Mouse (Mus musculus): Measurements from ENCODE around the gene Gpc6. TPM values are rescaled to one million over a fixed set of nuclear protein-coding genes. Genes with fewer than 3 reads are reported as not detected.

Gpc6 gene
- polyA plus RNA-seq, 1 experiment from 2014 or later = 37.6 TPM

DNA sequence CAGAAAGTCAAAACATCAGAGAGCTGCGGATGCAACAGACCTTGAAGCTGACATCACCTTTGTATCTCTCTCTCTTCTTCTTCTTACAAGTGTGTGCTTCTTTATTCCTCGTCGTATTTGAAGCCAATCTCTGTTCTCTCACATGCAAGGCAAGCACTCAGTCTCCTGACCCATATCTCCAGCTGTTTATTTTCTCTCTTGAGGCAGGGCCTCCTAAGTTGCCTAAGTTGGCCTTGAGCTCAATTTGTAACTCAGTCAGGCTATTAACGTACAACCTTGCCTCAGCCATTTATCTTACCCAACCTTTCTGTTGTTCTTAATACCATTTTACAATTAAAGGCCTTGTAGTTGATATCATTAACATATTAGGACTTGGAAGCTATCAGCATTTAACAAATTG, 637.0 kb downstream of the Gpc6 start:
- Histone ChIP-seq H3K36me3 (no peaks in the 10 kb centered on the region), H3K27ac (no peak overlapping the region), H3K4me2 (replicated peaks) (no peak overlapping the region), H3K9me3 (no peaks in the 10 kb centered on the region), H3K4me1 (replicated peaks) (no peaks in the 10 kb centered on the region), H3K9ac (no peak overlapping the region), H3K27me3 (replicated peaks) (no peaks in the 10 kb centered on the region), H3K4me3 (replicated peaks) (no peak overlapping the region)
- 84% methylated on average over 4 of the region's 4 CpGs for WGBS
- ATAC-seq = no peak

DNA sequence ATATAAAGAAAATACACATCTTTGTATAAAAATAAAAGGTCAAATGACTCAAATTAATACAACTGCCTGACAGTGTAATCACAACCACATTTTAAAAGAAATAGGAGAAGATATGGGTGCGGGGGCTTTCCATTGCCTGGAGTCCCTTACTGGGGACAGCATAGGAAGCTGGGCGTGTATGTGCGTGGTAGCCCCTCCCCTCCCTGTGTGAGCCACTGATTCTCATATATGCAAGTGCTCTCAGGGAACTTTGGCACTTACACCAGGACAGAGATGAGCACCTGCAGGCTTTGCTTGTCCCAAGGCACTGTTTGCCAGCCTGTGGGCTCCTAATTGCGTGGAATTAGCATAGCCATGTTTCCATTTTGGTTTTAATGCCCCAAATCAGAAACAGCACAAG, 644.2 kb downstream of the Gpc6 start:
- WGBS = 90% methylated on average over 4 of the region's 4 CpGs
- H3K27ac ChIP-seq = no peak overlapping the region
- no peaks in the 10 kb centered on the region for H3K27me3 ChIP-seq (replicated peaks)
- H3K9ac ChIP-seq = no peak overlapping the region
- no peaks in the 10 kb centered on the region for H3K9me3 ChIP-seq
- no peaks in the 10 kb centered on the region for H3K4me1 ChIP-seq (replicated peaks)
- H3K4me2 ChIP-seq (replicated peaks) = no peak overlapping the region
- no peak for ATAC-seq
- H3K36me3 ChIP-seq = no peaks in the 10 kb centered on the region
- no peak overlapping the region for H3K4me3 ChIP-seq (replicated peaks)

DNA sequence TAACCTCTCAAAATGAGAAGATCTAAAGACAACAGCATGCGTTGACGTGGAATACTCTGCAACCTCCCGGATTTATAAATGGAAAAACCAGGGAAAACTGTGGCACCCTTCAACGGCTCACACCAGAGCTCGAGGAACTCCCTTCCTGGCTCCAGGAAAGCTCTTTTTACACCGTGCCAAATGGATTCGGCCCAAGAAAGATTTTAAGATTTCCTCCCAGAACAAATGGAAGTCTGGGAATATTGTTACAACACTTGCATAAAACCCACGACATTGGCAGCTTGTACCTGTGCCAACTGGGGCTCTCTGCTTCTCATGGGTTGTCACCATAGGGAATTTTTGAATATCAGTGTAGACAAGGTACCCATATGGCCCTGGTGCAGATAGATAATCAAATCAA, 647.1 kb downstream of the Gpc6 start:
- Histone ChIP-seq H3K36me3 (no peaks in the 10 kb centered on the region), H3K9ac (no peak overlapping the region), H3K27ac (no peak overlapping the region), H3K9me3 (no peaks in the 10 kb centered on the region), H3K4me2 (replicated peaks) (no peak overlapping the region), H3K4me1 (replicated peaks) (no peaks in the 10 kb centered on the region), H3K27me3 (replicated peaks) (no peaks in the 10 kb centered on the region), H3K4me3 (replicated peaks) (no peak overlapping the region)
- 64% methylated on average over 8 of the region's 8 CpGs for WGBS
- no peak for ATAC-seq

DNA sequence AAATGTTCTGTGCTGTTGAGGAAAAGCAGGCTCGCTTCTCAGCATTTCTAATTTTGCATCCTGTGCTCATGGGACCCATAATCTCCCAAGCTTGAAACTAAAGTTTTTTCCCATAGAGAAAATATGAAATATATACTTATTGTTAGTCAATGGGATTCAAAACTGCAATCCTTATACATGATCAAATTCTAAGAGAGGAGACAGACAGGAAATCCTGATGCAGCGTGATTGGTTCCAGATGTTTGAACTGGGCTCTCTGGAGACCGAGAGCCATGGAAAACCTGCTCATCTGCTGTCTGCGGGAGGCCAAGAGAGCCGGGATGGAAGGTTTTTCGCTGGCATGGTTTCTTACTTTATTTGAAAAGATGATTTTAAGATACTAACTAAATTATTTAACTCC, 649.1 kb downstream of the Gpc6 start:
- Histone ChIP-seq H3K27me3 (replicated peaks) (no peaks in the 10 kb centered on the region), H3K4me1 (replicated peaks) (no peaks in the 10 kb centered on the region), H3K4me3 (replicated peaks) (no peak overlapping the region), H3K36me3 (no peaks in the 10 kb centered on the region), H3K9ac (no peak overlapping the region), H3K4me2 (replicated peaks) (no peak overlapping the region), H3K27ac (no peak overlapping the region), H3K9me3 (no peaks in the 10 kb centered on the region)
- WGBS = 83% methylated on average over 6 of the region's 6 CpGs
- no peak for ATAC-seq

DNA sequence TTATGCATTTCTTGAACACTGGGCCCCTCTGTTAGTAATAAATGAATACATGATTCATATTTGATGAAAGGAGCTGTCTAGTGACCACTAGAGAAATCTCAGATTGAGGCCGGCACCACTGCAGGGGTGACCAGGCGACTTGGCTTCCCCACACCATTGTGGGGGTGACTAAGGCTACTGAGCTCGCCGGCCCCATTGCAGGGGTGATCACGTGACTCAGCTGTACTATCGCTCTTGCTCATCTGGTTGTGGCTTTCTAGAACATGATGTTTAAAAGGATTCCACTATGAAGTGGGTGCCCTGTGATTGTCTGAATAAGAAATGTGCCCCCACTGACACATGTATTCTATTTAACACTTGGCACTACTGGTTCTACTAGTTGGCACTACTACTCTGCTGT, 656.6 kb downstream of the Gpc6 start:
- H3K36me3 ChIP-seq = no peaks in the 10 kb centered on the region
- H3K9me3 ChIP-seq = no peaks in the 10 kb centered on the region
- H3K27ac ChIP-seq = no peak overlapping the region
- no peak overlapping the region for H3K9ac ChIP-seq
- H3K4me3 ChIP-seq (replicated peaks) = no peak overlapping the region
- WGBS = 95% methylated on average over 6 of the region's 6 CpGs
- no peak for ATAC-seq
- H3K4me1 ChIP-seq (replicated peaks) = no peaks in the 10 kb centered on the region
- no peaks in the 10 kb centered on the region for H3K27me3 ChIP-seq (replicated peaks)
- H3K4me2 ChIP-seq (replicated peaks) = no peak overlapping the region

DNA sequence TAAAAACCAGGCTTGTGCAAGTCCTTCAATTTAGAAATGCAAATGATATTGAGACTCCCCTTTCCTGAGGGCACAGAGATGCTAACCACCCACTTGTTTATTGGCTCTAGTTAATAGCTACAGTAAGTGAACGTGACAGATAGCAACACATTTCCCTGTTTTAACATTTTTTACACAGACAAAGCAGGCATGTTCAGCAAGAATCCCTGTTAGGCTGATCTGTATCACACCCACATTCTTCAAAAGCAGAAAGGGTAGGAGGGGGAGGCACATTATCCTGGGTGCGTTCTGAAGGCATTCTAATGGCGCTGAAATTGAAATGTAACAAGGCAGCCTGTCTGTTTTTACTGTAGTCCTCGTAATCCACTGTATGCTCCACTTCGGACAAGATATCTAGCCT, 674.6 kb downstream of the Gpc6 start:
- no peaks in the 10 kb centered on the region for H3K27me3 ChIP-seq (replicated peaks)
- H3K27ac ChIP-seq = no peak overlapping the region
- no peak overlapping the region for H3K9ac ChIP-seq
- no peak overlapping the region for H3K4me3 ChIP-seq (replicated peaks)
- H3K9me3 ChIP-seq = no peaks in the 10 kb centered on the region
- 69% methylated on average over 5 of the region's 5 CpGs for WGBS
- no peak overlapping the region for H3K4me2 ChIP-seq (replicated peaks)
- no peaks in the 10 kb centered on the region for H3K36me3 ChIP-seq
- no peaks in the 10 kb centered on the region for H3K4me1 ChIP-seq (replicated peaks)
- ATAC-seq = no peak

DNA sequence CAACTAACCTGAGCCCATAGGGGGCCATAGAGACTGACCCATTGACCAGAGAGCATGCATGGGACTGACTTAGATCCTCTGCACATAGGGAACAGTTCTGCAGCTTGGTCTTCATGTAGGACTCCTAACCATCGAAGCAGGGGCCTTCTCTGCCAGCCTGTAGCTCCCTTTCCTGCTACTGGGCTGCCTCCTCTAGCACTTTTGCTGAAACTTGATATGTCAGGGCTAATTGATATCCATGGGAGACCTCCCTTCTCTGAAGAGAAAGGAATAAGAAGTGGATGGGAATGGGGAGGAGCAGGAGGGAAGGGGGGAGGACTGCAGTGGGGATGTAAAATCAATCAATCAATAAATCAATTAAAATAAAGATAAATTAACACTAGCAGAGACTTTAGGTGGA, 678.7 kb downstream of the Gpc6 start:
- H3K4me1 ChIP-seq (replicated peaks) = no peaks in the 10 kb centered on the region
- no peak overlapping the region for H3K4me2 ChIP-seq (replicated peaks)
- no peaks in the 10 kb centered on the region for H3K27me3 ChIP-seq (replicated peaks)
- no peak for ATAC-seq
- H3K9ac ChIP-seq = no peak overlapping the region
- H3K36me3 ChIP-seq = no peaks in the 10 kb centered on the region
- H3K9me3 ChIP-seq = no peaks in the 10 kb centered on the region
- 68% methylated on average over 1 of the region's 1 CpGs for WGBS
- no peak overlapping the region for H3K27ac ChIP-seq
- H3K4me3 ChIP-seq (replicated peaks) = no peak overlapping the region

DNA sequence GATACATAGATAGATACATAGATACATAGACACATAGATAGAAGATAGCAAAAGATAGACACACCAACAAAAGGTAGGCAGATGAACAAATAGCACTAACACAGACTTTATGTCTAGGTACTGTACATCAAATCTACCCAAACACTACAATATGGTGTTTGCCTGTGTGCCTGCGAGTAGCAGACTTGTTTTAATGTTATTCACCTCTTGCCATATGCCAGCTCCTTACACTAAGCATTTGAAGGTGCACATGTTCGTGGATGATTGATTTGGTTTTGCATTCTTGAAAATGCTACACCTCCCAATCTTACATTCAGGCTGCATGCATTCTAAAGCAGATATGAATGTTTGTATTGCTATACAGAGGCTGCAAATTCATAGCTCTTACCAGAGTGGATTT, 680.6 kb downstream of the Gpc6 start:
- no peaks in the 10 kb centered on the region for H3K9me3 ChIP-seq
- H3K4me1 ChIP-seq (replicated peaks) = no peaks in the 10 kb centered on the region
- no peak overlapping the region for H3K4me2 ChIP-seq (replicated peaks)
- H3K9ac ChIP-seq = no peak overlapping the region
- H3K4me3 ChIP-seq (replicated peaks) = no peak overlapping the region
- ATAC-seq = no peak
- H3K36me3 ChIP-seq = no peaks in the 10 kb centered on the region
- no peak overlapping the region for H3K27ac ChIP-seq
- WGBS = 74% methylated on average over 2 of the region's 2 CpGs
- H3K27me3 ChIP-seq (replicated peaks) = no peaks in the 10 kb centered on the region

DNA sequence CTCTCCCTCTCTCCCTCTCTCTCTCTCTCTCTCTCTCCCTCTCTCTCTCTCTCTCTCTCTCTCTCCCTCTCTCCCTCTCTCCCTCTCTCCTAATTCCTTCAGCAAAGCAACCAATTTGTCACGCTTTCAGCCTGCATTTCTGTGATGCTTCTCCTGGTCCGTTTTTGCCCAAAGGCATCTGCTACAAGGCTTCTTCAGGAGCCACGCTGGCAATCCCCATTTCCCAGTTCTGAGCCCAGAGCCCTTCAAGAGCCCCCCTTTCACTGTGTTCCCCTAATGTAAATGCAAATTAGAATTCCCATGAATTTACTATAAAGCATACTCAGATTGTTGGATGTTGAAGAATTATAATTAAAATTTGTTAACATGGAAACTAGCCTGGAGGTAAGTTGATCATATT, 686.0 kb downstream of the Gpc6 start:
- 86% methylated on average over 3 of the region's 3 CpGs for WGBS
- Histone ChIP-seq H3K9ac (no peak overlapping the region), H3K4me2 (replicated peaks) (no peak overlapping the region), H3K27me3 (replicated peaks) (no peaks in the 10 kb centered on the region), H3K4me3 (replicated peaks) (no peak overlapping the region), H3K27ac (no peak overlapping the region), H3K36me3 (no peaks in the 10 kb centered on the region), H3K9me3 (no peaks in the 10 kb centered on the region), H3K4me1 (replicated peaks) (no peaks in the 10 kb centered on the region)
- ATAC-seq = no peak

DNA sequence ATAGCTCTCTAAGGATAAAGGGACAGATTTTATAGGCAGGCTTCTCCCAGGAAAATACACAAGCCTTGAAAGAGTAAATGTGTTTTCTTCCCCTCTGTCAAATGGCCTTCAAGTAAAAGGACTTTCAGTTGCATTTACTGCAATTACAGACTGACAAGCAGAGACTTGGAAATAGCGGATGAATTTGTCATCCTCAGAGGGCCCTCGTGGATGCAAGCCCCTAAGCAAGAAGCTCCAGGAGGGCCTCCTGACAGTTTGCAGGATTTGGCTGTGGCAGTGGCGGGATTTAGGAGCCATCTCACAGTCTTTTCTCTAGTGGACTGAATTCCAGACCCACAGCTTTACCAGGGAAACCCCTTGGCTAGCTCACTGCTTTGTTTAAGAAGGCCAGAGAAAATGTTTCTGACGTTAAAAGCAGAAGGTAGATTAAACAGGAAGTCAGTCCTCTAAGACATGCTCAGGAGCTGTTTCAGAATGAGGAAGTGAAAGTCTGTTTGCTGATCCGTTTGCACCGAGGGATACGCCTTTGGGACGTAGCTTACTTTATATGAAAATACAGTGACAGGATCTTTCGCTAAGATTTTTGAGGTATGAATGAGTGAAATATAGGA, 700.1 kb downstream of the Gpc6 start:
- no peak for ATAC-seq
- Histone ChIP-seq H3K9me3 (no peaks in the 10 kb centered on the region), H3K4me1 (replicated peaks) (no peaks in the 10 kb centered on the region), H3K9ac (no peak overlapping the region), H3K4me3 (replicated peaks) (no peak overlapping the region), H3K27ac (no peak overlapping the region), H3K4me2 (replicated peaks) (no peak overlapping the region), H3K36me3 (no peaks in the 10 kb centered on the region), H3K27me3 (replicated peaks) (no peaks in the 10 kb centered on the region)
- 56% methylated on average over 9 of the region's 9 CpGs for WGBS

DNA sequence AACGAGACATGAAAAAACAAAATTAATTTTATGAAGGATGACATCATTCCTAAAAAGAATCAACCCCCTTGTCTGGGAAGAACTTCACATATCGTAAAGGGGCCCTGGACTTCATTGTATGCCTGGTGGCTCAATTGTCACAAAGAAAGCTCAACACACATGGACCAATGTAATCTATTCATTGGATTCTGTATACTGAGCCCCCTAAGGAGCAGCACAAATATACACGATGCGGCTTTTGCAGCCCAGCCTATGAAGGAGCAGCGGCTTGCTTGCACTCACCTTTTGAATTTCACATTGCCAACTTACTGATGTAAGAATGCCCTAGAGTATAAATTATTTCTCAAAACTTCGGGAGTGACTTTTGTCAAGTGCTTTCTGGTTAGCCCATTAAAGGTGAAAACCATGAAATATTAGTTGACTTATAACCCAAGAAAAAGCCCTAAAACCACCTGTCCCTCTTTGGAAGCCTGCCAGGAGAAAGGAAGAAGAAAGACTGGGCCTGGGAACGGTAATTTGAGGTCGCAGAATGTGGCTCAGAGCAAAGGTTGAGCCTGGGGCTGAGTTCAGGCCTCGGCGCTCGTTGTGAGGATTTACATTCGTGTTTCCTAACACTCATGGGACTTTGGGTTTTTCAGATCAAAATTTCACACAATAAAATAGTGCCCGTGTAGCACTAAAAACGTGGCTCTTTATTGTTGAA, 709.3 kb downstream of the Gpc6 start:
- Histone ChIP-seq H3K9ac (no peak overlapping the region), H3K36me3 (no peaks in the 10 kb centered on the region), H3K9me3 (no peaks in the 10 kb centered on the region), H3K4me3 (replicated peaks) (no peak overlapping the region), H3K4me2 (replicated peaks) (no peak overlapping the region), H3K27me3 (replicated peaks) (no peaks in the 10 kb centered on the region), H3K4me1 (replicated peaks) (no peaks in the 10 kb centered on the region), H3K27ac (no peak overlapping the region)
- WGBS = 75% methylated on average over 14 of the region's 14 CpGs
- no peak for ATAC-seq

DNA sequence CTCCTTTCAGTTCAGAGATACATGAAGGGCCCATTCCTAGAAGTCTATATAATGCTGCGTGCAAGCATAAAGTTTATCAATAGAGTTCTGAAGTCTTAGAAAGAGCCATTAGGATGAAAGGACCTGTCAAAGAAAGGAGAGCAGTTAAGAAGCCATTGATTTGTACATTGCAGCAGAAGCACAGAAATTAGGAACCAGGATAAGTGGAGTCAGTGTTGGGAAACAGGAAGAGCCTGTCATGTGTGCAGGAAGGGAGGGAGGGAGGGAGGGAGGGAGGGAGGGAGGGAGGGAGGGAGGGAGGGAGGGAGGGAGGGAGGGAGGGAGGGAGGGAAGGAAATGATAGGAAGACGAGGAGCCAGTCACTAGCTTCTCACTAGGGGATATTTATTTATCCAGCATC, 716.7 kb downstream of the Gpc6 start:
- H3K4me2 ChIP-seq (replicated peaks) = no peak overlapping the region
- WGBS = 71% methylated on average over 2 of the region's 2 CpGs
- no peak overlapping the region for H3K4me3 ChIP-seq (replicated peaks)
- no peak for ATAC-seq
- no peak overlapping the region for H3K9ac ChIP-seq
- no peaks in the 10 kb centered on the region for H3K9me3 ChIP-seq
- no peaks in the 10 kb centered on the region for H3K27me3 ChIP-seq (replicated peaks)
- H3K36me3 ChIP-seq = no peaks in the 10 kb centered on the region
- H3K4me1 ChIP-seq (replicated peaks) = no peaks in the 10 kb centered on the region
- H3K27ac ChIP-seq = no peak overlapping the region

DNA sequence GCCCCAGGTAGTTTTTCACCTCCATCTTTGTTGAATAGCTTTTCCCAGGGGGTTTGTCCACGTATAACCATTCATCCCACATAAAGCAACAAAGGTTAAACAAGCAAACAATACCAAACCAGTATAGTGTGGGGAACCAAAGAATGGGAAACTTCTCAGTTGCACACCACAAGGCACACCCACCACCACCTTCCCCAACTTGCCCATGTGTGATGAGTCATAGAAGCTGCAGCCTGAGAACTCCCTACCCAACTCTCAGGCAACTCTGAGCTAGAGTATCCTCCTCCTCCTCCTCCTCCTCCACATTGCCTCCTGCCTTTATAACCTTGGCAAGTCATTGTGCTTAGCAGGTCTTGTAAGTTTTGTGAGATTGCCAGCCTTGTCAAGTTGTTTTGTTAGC, 718.0 kb downstream of the Gpc6 start:
- Histone ChIP-seq H3K27ac (no peak overlapping the region), H3K4me1 (replicated peaks) (no peaks in the 10 kb centered on the region), H3K9ac (no peak overlapping the region), H3K4me2 (replicated peaks) (no peak overlapping the region), H3K27me3 (replicated peaks) (no peaks in the 10 kb centered on the region), H3K9me3 (no peaks in the 10 kb centered on the region), H3K4me3 (replicated peaks) (no peak overlapping the region), H3K36me3 (no peaks in the 10 kb centered on the region)
- ATAC-seq = no peak
- 93% methylated on average over 1 of the region's 1 CpGs for WGBS

All from intestine, embryonic 15.5 days (tissue).